Mouse (Mus musculus): Measurements from ENCODE around the gene Mydgf. TPM values are rescaled to one million over a fixed set of nuclear protein-coding genes. Genes with fewer than 3 reads are reported as not detected.

Gene Mydgf
- polyA plus RNA-seq, 1 experiment from 2014 or later: 71.2 TPM

DNA sequence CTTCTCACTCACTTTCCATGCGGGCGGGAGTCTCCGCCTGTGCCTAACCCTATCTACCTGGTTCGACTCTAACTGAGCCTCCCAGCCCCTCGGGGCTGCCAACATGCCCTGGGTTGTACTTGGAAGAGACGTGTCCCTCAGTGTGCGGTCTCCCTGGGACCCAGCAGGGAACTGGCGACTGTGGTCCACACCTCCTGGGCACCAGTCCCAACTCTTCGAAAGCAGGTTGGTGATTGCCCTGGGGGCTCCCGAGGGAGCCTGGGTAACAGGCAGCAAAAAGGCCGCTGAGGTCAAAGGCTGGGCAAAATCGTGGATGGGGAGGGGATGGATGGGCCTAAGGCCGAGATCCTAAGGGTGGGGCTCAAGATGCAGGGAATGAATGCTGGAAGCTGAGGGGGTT lies 34.0 kb upstream of the Mydgf start:
- WGBS: 66% methylated on average over 13 of the region's 13 CpGs

DNA sequence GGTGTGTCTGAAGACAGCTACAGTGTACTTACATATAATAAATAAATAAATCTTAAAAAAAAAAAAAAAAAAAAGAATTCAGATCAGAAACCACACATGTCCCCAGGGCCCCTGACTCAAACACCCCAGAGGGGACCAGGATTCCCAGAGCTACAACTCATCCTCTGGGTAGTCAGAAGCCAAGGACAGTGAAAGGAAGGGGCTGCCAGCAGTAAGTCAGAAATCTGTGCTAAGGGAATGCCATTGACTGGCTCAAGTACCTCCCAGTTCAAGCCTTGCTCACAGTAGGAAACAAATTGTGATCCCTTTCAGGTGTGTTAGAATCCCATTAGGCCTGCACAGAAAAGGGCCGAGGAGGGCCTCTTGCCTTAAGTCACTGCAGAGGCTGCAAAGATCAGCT lies 30.5 kb upstream of the Mydgf start:
- Histone ChIP-seq H3K9ac (ENCODE audit: low read length) (no peak overlapping the region), H3K9me3 (ENCODE audit: control insufficient read depth, low read length) (no peaks in the 10 kb centered on the region), H3K27me3 (ENCODE audit: control insufficient read depth, insufficient read depth, low read length) (no peaks in the 10 kb centered on the region), H3K36me3 (ENCODE audit: control insufficient read depth, insufficient read depth, low read length) (peaks cover 10% of the 10 kb centered on the region), H3K4me1 (ENCODE audit: control insufficient read depth, insufficient read depth, low read length) (peaks cover 12% of the 10 kb centered on the region), H3K27ac (ENCODE audit: low read depth, low read length) (no peak overlapping the region), H3K4me3 (ENCODE audit: low read depth, low read length) (no peak overlapping the region), H3K4me2 (ENCODE audit: low read depth) (no peak overlapping the region)
- ATAC-seq (ENCODE audit: insufficient read depth, low FRiP score, low TSS enrichment): no peak
- DNase-seq (ENCODE audit: low spot score): no peak
- 86% methylated on average over 1 of the region's 1 CpGs for WGBS

More for the DNA sequence above, 34.0 kb upstream of the Mydgf start:
- H3K27ac ChIP-seq (ENCODE audit: low read depth, low read length): no peak overlapping the region
- DNase-seq (ENCODE audit: low spot score) (no peak), ATAC-seq (ENCODE audit: insufficient read depth, low FRiP score, low TSS enrichment) (no peak)
- peak overlapping the region; percentile 89 for H3K9ac ChIP-seq (ENCODE audit: low read length)
- H3K36me3 ChIP-seq (ENCODE audit: control insufficient read depth, insufficient read depth, low read length): no peaks in the 10 kb centered on the region
- H3K4me1 ChIP-seq (ENCODE audit: control insufficient read depth, insufficient read depth, low read length): peaks cover 12% of the 10 kb centered on the region
- H3K4me3 ChIP-seq (ENCODE audit: low read depth, low read length): peak overlapping the region; percentile 93
- H3K4me2 ChIP-seq (ENCODE audit: low read depth): peak overlapping the region; percentile 71
- no peaks in the 10 kb centered on the region for H3K27me3 ChIP-seq (ENCODE audit: control insufficient read depth, insufficient read depth, low read length)
- no peaks in the 10 kb centered on the region for H3K9me3 ChIP-seq (ENCODE audit: control insufficient read depth, low read length)

DNA sequence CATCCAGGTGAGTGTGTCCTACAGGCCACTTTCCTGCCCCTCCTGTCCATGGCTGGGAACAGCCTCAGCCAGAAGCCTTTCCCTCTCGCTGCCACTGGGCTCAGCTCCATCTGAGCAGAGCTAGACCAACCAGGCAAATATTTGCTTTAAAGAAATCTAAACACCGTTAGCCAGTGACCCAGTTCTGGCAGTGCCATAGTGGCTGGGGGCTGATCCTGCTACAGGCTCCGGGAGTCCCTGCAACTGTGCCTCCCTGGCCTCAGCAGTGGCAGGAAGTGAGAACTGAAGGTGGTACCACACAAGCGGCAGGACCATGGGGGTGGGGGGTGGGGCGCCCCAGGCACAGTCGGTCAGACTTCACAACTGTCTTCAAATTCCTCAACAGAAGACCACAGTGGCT lies 29.0 kb upstream of the Mydgf start:
- Histone ChIP-seq H3K4me1 (ENCODE audit: control insufficient read depth, insufficient read depth, low read length) (peaks cover 8% of the 10 kb centered on the region), H3K9me3 (ENCODE audit: control insufficient read depth, low read length) (no peaks in the 10 kb centered on the region), H3K4me2 (ENCODE audit: low read depth) (no peak overlapping the region), H3K27ac (ENCODE audit: low read depth, low read length) (no peak overlapping the region), H3K4me3 (ENCODE audit: low read depth, low read length) (no peak overlapping the region), H3K9ac (ENCODE audit: low read length) (no peak overlapping the region), H3K36me3 (ENCODE audit: control insufficient read depth, insufficient read depth, low read length) (peaks cover 10% of the 10 kb centered on the region), H3K27me3 (ENCODE audit: control insufficient read depth, insufficient read depth, low read length) (no peaks in the 10 kb centered on the region)
- WGBS: 68% methylated on average over 6 of the region's 6 CpGs
- ATAC-seq (ENCODE audit: insufficient read depth, low FRiP score, low TSS enrichment) (no peak), DNase-seq (ENCODE audit: low spot score) (no peak)

DNA sequence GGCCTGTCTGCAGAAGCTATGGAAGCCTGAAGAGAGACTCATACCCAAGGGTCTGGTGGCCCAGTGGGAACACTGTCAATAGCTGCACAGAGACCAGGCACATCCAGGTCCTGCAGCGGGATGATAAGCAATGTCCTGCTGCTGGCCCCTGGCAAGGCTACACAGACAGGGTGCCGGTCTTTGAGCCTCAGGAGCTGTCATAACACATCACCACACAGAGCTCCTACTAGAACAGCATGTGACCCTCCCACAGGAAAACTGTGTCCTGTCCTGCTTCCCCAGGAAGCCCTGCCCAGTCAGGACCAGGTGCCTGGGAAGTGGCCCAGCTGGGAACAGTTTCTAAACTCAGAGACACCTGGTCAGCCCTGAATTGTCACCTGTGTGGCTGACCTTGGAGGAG lies 27.4 kb upstream of the Mydgf start:
- H3K27ac ChIP-seq (ENCODE audit: low read depth, low read length): no peak overlapping the region
- DNase-seq (ENCODE audit: low spot score): no peak
- H3K4me2 ChIP-seq (ENCODE audit: low read depth): no peak overlapping the region
- H3K9ac ChIP-seq (ENCODE audit: low read length): no peak overlapping the region
- no peaks in the 10 kb centered on the region for H3K4me1 ChIP-seq (ENCODE audit: control insufficient read depth, insufficient read depth, low read length)
- no peak overlapping the region for H3K4me3 ChIP-seq (ENCODE audit: low read depth, low read length)
- peaks cover 12% of the 10 kb centered on the region for H3K36me3 ChIP-seq (ENCODE audit: control insufficient read depth, insufficient read depth, low read length)
- no peaks in the 10 kb centered on the region for H3K27me3 ChIP-seq (ENCODE audit: control insufficient read depth, insufficient read depth, low read length)
- no peak for ATAC-seq (ENCODE audit: insufficient read depth, low FRiP score, low TSS enrichment)
- 86% methylated on average over 2 of the region's 2 CpGs for WGBS
- H3K9me3 ChIP-seq (ENCODE audit: control insufficient read depth, low read length): no peaks in the 10 kb centered on the region

DNA sequence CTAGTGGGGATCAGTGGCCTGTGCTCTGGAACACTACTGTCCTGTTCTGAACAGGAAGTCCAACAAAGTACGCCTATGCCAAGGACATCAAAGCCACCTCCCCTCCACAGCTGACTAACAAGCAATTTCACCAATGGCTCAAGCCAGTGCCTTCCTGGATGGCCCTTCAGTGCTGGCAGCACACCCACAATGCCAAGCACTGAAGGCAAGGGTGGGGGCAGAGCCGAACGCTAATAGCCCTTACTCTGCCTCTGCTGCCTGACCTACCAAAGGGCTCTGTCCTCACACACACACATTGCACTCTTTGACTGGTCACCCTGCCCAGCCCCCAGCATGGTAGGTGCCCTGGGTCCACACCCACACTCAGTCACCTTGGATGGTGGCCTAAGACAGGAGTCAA lies 25.1 kb upstream of the Mydgf start:
- ATAC-seq (ENCODE audit: insufficient read depth, low FRiP score, low TSS enrichment): no peak
- Histone ChIP-seq H3K4me2 (ENCODE audit: low read depth) (no peak overlapping the region), H3K27me3 (ENCODE audit: control insufficient read depth, insufficient read depth, low read length) (no peaks in the 10 kb centered on the region), H3K4me1 (ENCODE audit: control insufficient read depth, insufficient read depth, low read length) (no peaks in the 10 kb centered on the region), H3K9me3 (ENCODE audit: control insufficient read depth, low read length) (no peaks in the 10 kb centered on the region), H3K4me3 (ENCODE audit: low read depth, low read length) (no peak overlapping the region), H3K9ac (ENCODE audit: low read length) (no peak overlapping the region), H3K36me3 (ENCODE audit: control insufficient read depth, insufficient read depth, low read length) (peaks cover 23% of the 10 kb centered on the region), H3K27ac (ENCODE audit: low read depth, low read length) (no peak overlapping the region)
- no peak for DNase-seq (ENCODE audit: low spot score)
- WGBS: 95% methylated on average over 3 of the region's 3 CpGs

DNA sequence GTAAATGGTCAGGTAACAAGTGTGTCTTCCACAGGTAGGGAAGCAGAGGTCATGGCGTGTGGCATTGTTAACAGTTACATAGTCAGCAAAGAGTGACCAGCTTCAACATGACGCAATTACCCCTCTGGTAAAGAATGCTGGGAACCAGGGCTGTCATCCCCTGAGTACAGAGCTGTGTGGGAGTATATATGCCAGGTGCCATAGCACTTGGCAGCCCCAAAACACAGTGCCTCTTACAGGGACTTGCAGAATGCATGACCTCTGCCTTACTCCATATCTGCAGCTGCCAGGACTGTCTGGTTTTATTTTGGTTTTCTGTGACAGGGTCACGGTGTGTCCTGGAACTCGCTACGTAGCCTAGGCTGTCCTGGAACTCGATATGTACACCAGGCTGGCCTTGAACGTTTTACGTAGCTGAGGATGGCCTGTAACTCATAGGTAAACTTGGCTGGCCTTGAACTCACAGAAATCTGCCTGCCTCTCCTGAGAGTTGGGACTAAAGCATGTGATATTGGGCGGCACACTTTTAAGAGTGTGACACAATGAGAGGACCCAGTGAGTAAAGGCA lies 24.3 kb upstream of the Mydgf start:
- H3K27ac ChIP-seq (ENCODE audit: low read depth, low read length): no peak overlapping the region
- H3K27me3 ChIP-seq (ENCODE audit: control insufficient read depth, insufficient read depth, low read length): no peaks in the 10 kb centered on the region
- no peaks in the 10 kb centered on the region for H3K4me1 ChIP-seq (ENCODE audit: control insufficient read depth, insufficient read depth, low read length)
- H3K4me3 ChIP-seq (ENCODE audit: low read depth, low read length): no peak overlapping the region
- no peak overlapping the region for H3K4me2 ChIP-seq (ENCODE audit: low read depth)
- no peak for DNase-seq (ENCODE audit: low spot score)
- 94% methylated on average over 9 of the region's 9 CpGs for WGBS
- no peaks in the 10 kb centered on the region for H3K9me3 ChIP-seq (ENCODE audit: control insufficient read depth, low read length)
- no peak for ATAC-seq (ENCODE audit: insufficient read depth, low FRiP score, low TSS enrichment)
- H3K36me3 ChIP-seq (ENCODE audit: control insufficient read depth, insufficient read depth, low read length): peaks cover 30% of the 10 kb centered on the region
- no peak overlapping the region for H3K9ac ChIP-seq (ENCODE audit: low read length)

DNA sequence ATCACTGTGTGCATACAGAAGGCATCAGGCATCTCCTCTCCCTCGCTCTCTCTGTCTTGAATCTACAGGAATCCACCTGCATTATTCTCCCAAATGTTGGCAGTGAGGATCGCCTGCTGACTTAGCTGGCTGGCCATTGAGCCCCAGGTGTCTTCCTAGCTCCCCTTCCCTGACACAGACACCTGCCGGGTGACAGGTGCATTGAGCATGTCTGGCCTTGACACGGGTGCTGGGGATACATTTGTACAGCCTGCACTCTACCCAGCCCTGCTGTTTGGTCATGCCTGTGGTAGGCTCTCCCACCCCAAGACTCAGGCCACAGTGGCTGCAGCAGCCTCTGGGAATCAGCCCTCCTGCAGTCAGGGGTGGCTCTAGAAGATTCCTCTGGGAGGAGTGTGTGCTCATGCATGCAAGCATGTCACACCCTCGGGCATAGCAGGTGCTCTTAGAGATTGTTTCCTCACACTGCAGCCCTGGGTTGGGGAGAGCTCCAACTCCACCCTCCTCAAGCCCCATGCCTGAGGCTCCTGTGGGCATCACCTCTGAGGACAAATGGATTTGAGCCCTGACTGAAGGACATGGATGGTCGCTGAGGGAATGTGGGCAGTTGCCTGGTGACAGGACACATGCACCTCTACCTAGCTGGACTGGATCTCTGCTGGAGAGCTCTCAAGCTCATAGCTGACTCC lies 23.4 kb upstream of the Mydgf start:
- DNase-seq (ENCODE audit: low spot score): no peak
- no peak overlapping the region for H3K4me3 ChIP-seq (ENCODE audit: low read depth, low read length)

DNA sequence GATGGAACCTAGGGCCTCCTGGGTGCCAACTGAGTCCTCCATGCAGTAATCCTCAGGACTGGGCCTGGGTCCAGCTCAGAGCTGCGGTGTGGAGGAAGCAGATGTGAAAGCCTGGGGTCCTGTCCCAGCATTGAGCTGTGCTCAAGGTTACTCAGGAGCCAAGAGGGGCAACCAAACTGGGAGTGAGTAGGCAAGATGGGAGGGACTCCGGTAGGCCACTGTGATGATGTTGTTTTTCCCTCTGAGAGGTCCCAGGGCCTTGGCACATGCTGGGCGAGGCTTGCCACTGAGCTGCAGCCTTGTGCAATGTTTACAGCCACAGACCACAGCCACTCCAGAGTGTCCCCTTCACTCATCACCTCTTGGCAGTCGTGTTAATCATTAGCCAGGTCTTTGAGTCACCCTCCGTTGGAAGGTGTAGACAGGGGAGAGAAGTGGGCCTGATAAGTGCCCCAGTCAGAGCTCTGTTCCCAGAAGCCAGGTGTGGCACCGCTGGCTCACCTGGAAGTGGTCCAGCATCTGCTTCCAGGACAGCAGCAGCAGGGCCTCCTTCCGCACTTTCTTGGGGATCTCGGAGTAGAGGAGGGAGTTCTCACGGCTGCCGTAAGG lies 22.7 kb upstream of the Mydgf start:
- Histone ChIP-seq H3K4me2 (ENCODE audit: low read depth) (no peak overlapping the region), H3K27ac (ENCODE audit: low read depth, low read length) (no peak overlapping the region), H3K4me3 (ENCODE audit: low read depth, low read length) (no peak overlapping the region), H3K9ac (ENCODE audit: low read length) (no peak overlapping the region), H3K27me3 (ENCODE audit: control insufficient read depth, insufficient read depth, low read length) (no peaks in the 10 kb centered on the region), H3K9me3 (ENCODE audit: control insufficient read depth, low read length) (no peaks in the 10 kb centered on the region), H3K4me1 (ENCODE audit: control insufficient read depth, insufficient read depth, low read length) (no peaks in the 10 kb centered on the region), H3K36me3 (ENCODE audit: control insufficient read depth, insufficient read depth, low read length) (peaks cover 30% of the 10 kb centered on the region)
- 90% methylated on average over 10 of the region's 10 CpGs for WGBS
- DNase-seq (ENCODE audit: low spot score): no peak
- ATAC-seq (ENCODE audit: insufficient read depth, low FRiP score, low TSS enrichment): no peak

More for the DNA sequence above, 23.4 kb upstream of the Mydgf start:
- Histone ChIP-seq H3K27ac (ENCODE audit: low read depth, low read length) (no peak overlapping the region), H3K4me2 (ENCODE audit: low read depth) (no peak overlapping the region), H3K4me1 (ENCODE audit: control insufficient read depth, insufficient read depth, low read length) (no peaks in the 10 kb centered on the region), H3K9ac (ENCODE audit: low read length) (no peak overlapping the region), H3K9me3 (ENCODE audit: control insufficient read depth, low read length) (no peaks in the 10 kb centered on the region), H3K27me3 (ENCODE audit: control insufficient read depth, insufficient read depth, low read length) (no peaks in the 10 kb centered on the region), H3K36me3 (ENCODE audit: control insufficient read depth, insufficient read depth, low read length) (peaks cover 30% of the 10 kb centered on the region)
- 85% methylated on average over 6 of the region's 6 CpGs for whole genome bisulfite sequencing
- no peak for ATAC-seq (ENCODE audit: insufficient read depth, low FRiP score, low TSS enrichment)

DNA sequence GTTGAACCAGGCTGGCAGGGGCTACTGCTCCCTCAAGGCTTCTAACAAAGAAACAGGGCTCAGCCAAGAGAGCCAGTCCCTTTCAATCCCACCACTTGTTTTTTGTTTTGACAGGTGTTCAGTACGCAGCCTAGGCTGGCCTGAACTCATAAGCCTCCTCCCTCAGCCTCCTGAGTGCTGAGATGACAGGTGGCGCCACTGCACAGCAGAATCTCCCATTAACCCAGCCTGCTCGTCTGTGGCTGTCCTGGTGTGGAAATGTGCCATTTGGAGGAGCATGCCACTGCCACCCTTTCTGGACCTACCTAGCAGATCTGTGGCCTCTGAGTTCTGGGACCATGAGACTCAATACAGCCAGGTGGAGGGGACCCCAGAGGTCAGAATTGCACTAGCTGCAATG lies 20.0 kb upstream of the Mydgf start:
- 60% methylated on average over 3 of the region's 3 CpGs for WGBS
- H3K9ac ChIP-seq (ENCODE audit: low read length): no peak overlapping the region
- no peak overlapping the region for H3K4me2 ChIP-seq (ENCODE audit: low read depth)
- no peaks in the 10 kb centered on the region for H3K4me1 ChIP-seq (ENCODE audit: control insufficient read depth, insufficient read depth, low read length)
- no peak overlapping the region for H3K27ac ChIP-seq (ENCODE audit: low read depth, low read length)
- H3K4me3 ChIP-seq (ENCODE audit: low read depth, low read length): no peak overlapping the region
- no peak for DNase-seq (ENCODE audit: low spot score)
- ATAC-seq (ENCODE audit: insufficient read depth, low FRiP score, low TSS enrichment): no peak
- H3K27me3 ChIP-seq (ENCODE audit: control insufficient read depth, insufficient read depth, low read length): no peaks in the 10 kb centered on the region
- H3K9me3 ChIP-seq (ENCODE audit: control insufficient read depth, low read length): no peaks in the 10 kb centered on the region
- peaks cover 29% of the 10 kb centered on the region for H3K36me3 ChIP-seq (ENCODE audit: control insufficient read depth, insufficient read depth, low read length)

Measured in neural tube, embryonic 11.5 days (tissue).